Mouse (Mus musculus) cortical plate, adult 2 months (tissue): ENCODE measurements around the gene Xbp1. TPM values are rescaled to one million over a fixed set of nuclear protein-coding genes. Genes with fewer than 3 reads are reported as not detected.
A peak's percentile ranks its signal among the peaks of the same experiment; 100 is the strongest.

Source experiments
- H3K27ac ChIP-seq: fragments of 200-500 bp; 2 replicates; pipeline ENCODE4 v1.5.1; 2012; ENCODE audit warnings: low read length, control low read depth, inconsistent platforms; ENCODE audit not compliant: insufficient read depth
- H3K4me1 ChIP-seq: fragments of 200-500 bp; 2 replicates; pipeline ENCODE4 v1.6.1; 2011; ENCODE audit warnings: low read length; ENCODE audit not compliant: control insufficient read depth, insufficient read depth
- H3K4me3 ChIP-seq: fragments of 200-500 bp; 2 replicates; pipeline ENCODE4 v1.5.1; 2011; ENCODE audit warnings: mild to moderate bottlenecking, low read length, control low read depth; ENCODE audit not compliant: insufficient read depth
- CTCF ChIP-seq: fragments of 200-500 bp; IDR thresholded peaks from 2 replicates; pipeline ENCODE4 v1.5.1; 2011; ENCODE audit warnings: mild to moderate bottlenecking, control low read depth, low read length; ENCODE audit not compliant: insufficient read depth; ENCODE audit errors: extremely low read depth
- POLR2A ChIP-seq: fragments of 200-500 bp; IDR thresholded peaks from 2 replicates; pipeline ENCODE4 v1.6.1; 2011; ENCODE audit warnings: mild to moderate bottlenecking, low read length, control low read depth; ENCODE audit not compliant: insufficient read depth; ENCODE audit errors: extremely low read depth
- polyA plus RNA-seq: library from polyadenylated mRNA; depleted of rRNA; stranded (reverse); fragments of >200 nt; gene quantifications from 2 replicates; pipeline ENCODE4 v1.2.3, GENCODE M21; 2012

Gene Xbp1
- polyA plus RNA-seq, 1 experiment, result 72.8 TPM

DNA sequence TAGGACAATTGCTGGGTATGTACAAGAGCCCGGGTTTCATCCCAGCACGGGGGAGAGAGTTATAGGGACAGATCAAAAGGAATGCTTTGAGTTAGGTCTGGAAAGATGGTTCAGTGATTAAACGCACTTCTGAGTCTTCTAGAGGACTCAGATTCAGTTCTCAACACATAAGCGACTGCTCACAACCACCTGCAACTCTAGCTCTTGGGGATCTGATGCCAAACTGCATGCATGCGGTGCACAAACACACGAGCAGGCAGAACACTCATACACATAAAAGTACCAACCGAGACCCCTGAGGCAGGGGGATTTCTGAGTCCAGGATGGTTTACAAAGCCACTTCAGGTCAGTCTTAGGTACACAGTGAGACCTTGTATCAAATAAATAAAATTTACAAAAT, 4.3 kb upstream of the Xbp1 start:
- Histone ChIP-seq H3K4me1 (no peaks in the 10 kb centered on the region), H3K27ac (no peak overlapping the region), H3K4me3 (no peak overlapping the region)
- TF ChIP-seq CTCF (no peak), POLR2A (no peak)

DNA sequence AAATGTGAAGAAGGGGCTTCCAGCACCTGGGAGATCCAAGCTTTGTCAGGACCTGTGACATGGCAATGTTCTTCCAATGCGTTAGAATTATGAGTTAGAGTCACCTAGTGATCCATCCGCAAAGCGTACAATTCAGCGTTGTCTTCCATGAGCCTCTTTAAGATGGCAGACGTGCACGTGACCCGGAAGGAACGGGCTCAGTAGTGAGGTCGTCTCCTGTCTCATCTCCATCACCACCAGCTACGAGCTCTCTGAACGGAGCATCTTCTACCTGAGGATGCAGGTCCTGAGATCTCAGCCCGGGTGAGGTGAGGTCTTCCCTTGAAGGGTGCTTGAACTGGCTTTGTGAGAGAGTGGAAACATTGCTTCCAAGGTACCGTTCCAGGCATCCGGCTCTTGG, 3.8 kb upstream of the Xbp1 start:
- TF ChIP-seq POLR2A (no peak), CTCF (no peak)
- Histone ChIP-seq H3K27ac (no peak overlapping the region), H3K4me3 (no peak overlapping the region), H3K4me1 (no peaks in the 10 kb centered on the region)

DNA sequence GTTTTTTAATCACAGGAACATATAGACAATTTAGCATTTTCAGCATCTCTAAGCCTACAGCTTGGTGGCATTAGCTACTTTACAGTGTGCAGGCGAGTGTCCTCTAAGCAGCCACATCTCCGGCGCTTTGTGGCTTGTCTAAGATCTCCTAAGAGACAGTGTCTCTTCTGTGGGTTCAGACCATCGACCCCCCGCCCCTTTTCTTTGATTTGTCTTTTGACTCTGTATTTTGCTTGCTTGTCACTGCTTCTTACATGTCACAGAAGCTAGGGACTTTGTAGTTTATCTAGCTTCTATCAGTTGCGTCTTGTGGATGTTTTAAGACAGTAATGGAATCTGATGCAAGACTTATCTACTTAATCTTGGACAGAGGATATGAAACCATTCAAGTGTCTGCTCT, 3.1 kb upstream of the Xbp1 start:
- Histone ChIP-seq H3K27ac (no peak overlapping the region), H3K4me1 (no peaks in the 10 kb centered on the region), H3K4me3 (no peak overlapping the region)
- TF ChIP-seq CTCF (no peak), POLR2A (no peak)

DNA sequence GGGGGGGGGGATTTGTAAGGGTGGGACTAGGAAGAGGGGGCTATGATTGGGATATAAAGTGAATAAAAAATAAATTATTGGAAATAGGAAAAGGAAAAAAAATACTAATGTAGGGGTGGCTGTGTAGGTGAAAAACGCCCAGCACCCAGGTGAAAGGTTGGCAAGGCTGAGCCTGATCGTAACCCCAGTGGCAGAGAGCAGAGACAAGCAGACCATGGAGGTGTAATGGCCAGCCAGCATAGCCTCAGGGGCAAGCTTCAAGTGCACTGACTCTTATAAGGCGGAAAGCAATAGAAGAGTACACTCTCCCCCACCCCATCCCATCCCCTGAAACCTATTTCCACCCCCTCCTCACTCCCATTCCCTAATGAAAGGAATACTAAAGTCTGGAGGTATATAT, 778 bp upstream of the Xbp1 start:
- no peak overlapping the region for H3K27ac ChIP-seq
- H3K4me3 ChIP-seq, result no peak overlapping the region; the same call in 1 of the 2 replicates
- peaks cover 7% of the 10 kb centered on the region for H3K4me1 ChIP-seq
- no peak for TF ChIP-seq CTCF
- no peak for TF ChIP-seq POLR2A

DNA sequence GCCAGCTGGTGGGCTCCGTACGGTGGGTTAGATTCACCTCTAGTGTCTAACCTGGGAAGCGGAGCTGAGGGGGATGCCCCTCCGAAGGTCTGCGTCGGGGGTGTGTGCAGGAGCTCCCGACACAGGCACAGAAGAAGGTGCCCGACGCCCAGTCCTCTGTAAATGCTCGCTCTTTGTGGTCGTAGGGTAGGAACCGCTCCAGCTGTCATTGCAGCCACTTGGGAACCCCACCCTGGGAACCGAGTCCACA, 732 bp downstream of the Xbp1 start:
- peak overlapping the region; percentile 95 for H3K27ac ChIP-seq
- H3K4me1 ChIP-seq, result peaks cover 7% of the 10 kb centered on the region
- TF ChIP-seq CTCF (no peak), POLR2A (no peak)
- H3K4me3 ChIP-seq, result peak overlapping the region; percentile 94

DNA sequence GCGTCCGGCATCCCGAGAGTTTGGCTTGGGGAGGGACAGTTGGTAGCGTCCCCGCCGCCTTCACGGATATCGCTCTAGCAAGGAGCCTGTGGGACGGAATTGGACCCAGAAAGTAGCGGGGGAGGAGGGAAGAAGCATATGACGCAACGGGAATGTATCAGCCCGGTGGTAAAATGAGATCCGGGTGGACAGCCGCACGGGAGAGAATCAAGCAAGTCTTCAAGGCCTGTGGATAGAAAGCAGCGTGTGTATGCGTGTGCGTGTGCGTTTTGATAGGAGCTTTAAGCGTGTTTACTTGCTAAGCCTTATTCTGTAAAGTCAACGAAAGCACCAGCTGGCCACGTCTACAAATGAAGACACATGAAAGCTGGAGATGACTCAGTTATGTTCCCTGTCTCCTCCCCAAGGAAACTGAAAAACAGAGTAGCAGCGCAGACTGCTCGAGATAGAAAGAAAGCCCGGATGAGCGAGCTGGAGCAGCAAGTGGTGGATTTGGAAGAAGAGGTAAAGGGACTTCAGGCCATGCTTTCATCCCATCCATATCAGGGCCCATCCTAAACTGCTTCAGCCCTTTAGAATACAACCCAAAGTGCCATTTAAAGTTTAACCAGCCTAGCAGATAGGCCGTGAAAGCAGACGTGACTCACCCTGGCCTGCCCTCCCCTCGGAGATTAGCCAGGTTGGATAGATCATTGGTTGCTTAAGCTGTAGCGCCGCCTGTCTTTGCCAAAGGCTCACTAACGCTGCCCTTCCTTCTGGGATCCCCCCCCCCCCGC, 1.2 kb downstream of the Xbp1 start:
- TF ChIP-seq POLR2A (peak; percentile 48; the same call in 1 of the 2 replicates), CTCF (peak; percentile 35)
- Histone ChIP-seq H3K4me1 (peaks cover 7% of the 10 kb centered on the region), H3K27ac (peak overlapping the region; percentile 95), H3K4me3 (peak overlapping the region; percentile 94)

DNA sequence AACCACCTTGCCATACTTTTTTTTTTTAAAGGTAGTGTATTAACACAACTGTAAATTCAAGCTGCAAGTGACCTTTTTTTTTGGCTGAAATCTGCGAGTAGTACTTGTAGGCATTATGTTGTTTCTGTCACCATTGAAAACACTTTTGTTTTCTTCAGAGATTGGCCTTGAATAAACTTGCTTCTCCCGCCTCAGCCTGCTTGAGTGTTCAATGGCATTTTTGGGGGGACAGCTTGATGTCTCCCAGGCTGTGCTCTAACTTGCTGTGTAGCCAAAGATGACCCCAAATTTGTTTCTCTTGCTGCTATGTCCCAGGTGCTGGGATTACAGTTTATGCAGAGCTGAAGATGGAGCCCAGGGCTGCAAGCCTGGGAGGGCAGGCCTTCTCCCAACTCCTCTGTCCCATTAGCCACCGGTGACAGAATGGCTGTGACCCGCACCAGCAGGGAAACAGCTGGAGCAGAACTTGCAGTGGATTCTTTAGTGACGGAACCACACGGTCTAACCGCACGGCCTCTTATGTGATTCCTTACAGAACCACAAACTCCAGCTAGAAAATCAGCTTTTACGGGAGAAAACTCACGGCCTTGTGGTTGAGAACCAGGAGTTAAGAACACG, 2.4 kb downstream of the Xbp1 start:
- peaks cover 7% of the 10 kb centered on the region for H3K4me1 ChIP-seq
- no peak overlapping the region for H3K27ac ChIP-seq
- peak overlapping the region; percentile 94; the same call in 1 of the 2 replicates for H3K4me3 ChIP-seq
- TF ChIP-seq CTCF, result no peak
- no peak for TF ChIP-seq POLR2A

DNA sequence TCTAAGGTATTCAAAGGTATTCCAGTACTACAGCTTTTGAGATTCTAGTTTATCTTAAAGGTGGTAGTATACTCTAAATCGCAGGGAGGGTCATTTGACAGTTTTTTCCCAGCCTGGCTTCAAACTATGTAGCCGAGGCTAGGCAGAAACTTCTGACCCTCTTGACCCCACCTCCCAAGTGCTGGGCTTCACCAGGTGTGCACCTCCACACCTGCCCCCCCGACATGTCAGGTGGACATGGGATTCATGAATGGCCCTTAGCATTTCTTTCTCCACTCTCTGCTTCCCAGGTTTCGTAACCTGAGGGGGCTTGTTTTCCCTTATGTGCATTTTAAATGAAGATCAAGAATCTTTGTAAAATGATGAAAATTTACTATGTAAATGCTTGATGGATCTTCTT, 5.0 kb downstream of the Xbp1 start:
- no peak overlapping the region for H3K4me3 ChIP-seq
- no peak overlapping the region for H3K27ac ChIP-seq
- peaks cover 7% of the 10 kb centered on the region for H3K4me1 ChIP-seq
- TF ChIP-seq POLR2A (no peak), CTCF (no peak)

DNA sequence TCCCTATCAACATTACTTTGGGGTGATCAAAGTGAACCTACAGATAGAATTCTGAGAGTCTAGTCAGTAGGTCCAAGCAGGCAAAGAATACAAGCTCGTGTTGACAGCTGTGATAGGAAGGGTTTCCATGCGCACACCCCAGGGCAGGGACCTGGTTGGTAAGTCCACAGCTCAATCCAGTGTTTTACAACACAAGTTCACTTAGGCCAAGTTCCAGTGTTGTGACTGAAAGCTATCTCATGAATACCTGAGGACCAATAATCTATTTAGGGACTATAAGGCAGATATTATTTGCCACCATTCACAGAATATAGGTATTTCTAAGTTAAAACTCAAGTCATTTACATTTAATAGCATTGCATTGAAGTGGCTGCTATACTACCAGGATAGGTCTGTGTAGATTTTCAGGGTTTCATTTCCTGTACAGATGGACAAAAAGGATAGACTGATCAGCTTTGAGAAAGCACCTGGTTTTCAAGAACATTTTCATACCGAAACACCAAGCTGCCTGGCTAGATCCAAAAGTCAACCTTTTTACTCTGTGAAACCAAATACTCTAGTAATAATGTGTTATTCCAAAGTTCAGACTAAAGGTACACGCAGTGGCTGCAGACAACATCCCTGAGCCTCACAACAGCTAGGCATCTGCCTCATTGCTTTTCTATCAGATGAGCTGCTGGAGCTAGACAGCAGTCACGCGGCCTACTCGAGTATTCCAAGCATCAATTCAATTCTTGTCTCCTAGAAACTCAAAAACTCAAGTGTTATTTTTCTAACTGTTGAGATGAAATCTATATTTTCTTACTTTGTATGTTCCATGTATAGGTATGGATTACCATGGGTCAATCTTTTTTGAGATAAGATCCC, 6.3 kb downstream of the Xbp1 start:
- TF ChIP-seq CTCF (no peak), POLR2A (peak; percentile 16; the same call in 1 of the 2 replicates)
- peaks cover 7% of the 10 kb centered on the region for H3K4me1 ChIP-seq

DNA sequence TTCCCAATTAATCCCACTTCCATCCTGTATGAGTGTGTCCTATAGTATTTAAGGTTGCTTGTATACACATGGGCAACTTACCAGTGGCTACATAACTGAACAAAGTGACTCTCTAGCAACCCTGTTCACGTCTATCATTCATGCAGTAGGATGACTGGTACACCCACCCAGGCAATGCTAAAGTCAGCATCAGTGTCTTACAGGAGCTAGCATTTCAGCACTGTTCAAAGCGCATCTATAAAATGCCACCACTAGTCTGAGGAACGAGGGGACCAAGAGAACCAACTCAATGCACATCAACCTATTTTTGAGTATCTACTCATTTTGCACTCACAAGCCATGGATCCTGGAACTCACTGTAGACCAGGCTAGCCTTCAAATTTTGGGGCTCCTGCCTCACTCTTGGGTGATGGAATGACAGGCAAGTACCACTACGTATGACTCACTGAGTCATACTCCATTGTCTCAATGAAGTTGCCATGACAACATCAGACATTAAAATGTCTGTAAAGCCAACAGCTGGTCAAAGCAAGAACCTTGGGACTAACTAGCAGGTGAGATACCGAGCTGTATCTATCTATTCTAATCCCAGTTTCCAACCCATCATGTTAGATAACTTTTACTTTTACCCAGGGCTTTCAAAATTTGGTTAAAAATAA, 7.5 kb downstream of the Xbp1 start:
- Histone ChIP-seq H3K4me3 (no peak overlapping the region), H3K4me1 (peaks cover 7% of the 10 kb centered on the region), H3K27ac (no peak overlapping the region)
- TF ChIP-seq CTCF (no peak), POLR2A (no peak)

More for the DNA sequence above, 6.3 kb downstream of the Xbp1 start:
- H3K27ac ChIP-seq, result no peak overlapping the region
- no peak overlapping the region for H3K4me3 ChIP-seq
